Mouse (Mus musculus) CD4-positive, CD25-positive, alpha-beta regulatory T cell, adult 4 months (primary cell): ENCODE measurements around the gene Ercc1. TPM values are rescaled to one million over a fixed set of nuclear protein-coding genes. Genes with fewer than 3 reads are reported as not detected.

Experiments
- ATAC-seq: one replicate; pipeline ENCODE4 v1.8.0; 2017
- polyA plus RNA-seq, 2 experiments: library from polyadenylated mRNA; unstranded; fragments of 100-300 nt; shearing (Covaris generic); gene quantifications; one replicate each; pipeline ENCODE4 v1.2.1; 2017

Gene Ercc1
- polyA plus RNA-seq, 2 experiments from 2014 or later: 71.2 to 78.1 TPM

DNA sequence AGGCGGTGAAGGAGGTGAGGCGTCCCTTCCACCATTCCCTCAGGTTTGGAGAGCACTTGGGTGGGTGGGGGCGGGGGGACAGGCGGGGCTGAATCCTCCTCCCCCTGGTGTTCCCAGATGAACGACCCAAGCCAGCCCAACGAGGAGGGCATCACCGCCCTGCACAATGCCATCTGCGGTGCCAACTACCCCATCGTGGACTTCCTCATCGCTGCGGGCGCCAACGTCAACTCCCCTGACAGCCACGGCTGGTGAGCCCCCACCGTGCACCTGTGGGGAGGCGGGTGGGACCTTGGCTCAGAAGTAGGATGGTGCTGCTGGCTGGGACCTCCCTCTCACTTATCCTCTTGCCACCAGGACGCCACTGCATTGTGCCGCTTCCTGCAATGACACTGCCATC is 30.8 kb downstream of the Ercc1 start:
- no peak for ATAC-seq

- no peak for ATAC-seq
Measured at GRCm38 (mm10) chr7:19376019-19376418, 31.4 kb downstream of the Ercc1 start.

DNA sequence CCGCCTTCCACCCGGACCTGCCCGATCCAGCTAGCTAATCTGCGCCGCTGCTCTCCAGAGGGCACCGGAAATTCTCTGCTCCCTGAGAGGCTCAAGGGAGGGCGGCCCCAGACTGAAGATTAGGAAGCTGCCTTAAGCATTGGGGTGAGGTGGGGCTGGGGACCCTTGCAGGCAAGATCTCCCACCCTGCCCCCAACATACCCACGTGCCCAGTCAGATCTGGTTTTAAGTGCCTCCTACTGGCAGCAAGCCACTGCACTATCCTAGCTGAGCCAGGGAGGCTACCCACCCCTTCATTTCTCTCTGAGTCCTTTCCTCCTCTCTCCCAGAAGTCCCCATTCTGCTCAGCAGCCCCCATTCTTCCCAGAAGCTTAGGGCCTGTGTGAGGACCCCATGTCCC is 33.5 kb downstream of the Ercc1 start:
- no peak for ATAC-seq

DNA sequence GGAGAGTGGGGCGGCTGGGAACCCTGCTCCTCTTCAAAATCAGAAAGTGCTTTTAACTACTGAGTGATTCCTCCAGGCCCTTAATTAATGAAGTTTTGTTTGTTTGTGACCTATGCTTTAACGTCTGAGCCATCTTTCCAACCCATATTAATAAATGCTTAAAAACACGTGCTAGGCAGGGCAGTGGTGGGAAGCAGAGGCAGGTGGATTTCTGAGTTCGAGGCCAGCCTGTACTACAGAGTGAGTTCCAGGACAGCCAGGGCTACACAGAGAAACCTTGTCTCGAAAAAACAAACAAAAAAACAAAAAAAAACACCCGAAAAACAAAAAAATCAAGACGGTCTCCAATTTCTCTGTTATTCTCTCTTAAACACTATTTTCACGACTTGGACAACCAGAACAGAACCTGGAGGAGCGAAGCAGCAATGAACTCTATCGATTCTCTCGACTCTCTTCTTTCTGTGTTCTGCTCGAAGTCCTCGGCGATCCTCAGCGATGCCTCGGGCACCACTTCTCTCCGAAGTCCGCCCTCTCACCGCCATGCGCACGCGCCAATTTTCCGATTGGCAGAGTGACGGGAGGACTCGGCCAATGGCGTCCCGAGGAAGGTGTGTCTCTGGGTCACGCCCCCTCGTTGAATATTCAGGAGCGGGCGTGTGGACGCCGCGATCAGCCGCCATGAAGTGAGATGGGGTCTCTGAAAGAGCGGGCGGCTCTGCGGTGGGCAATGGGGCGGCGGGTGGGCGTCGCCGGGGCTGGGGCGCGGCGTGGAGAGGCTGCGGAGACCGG is 37.0 kb downstream of the Ercc1 start, which contains the start of gene Ercc2:
Gene Ercc2 (plus strand): TSS at position 634 of the 789 bp plus-strand sequence.
- peak; percentile 100 for ATAC-seq

DNA sequence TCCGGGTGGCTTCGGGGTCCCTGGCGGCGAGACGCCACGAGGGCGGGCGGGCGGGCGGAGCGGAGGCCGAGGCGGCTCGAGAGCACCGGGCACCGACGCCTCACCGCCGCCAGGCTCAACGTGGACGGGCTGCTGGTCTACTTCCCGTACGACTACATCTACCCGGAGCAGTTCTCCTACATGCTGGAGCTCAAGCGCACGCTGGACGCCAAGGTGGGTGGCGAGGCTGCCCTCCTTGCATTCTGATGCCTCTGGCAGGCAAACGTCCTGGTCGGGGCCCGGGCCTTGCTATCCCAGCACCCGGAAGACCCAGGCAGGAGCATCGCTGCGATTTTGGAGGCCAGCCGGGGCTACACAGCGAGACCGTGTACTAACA is 37.6 kb downstream of the Ercc1 start:
- ATAC-seq: no peak

DNA sequence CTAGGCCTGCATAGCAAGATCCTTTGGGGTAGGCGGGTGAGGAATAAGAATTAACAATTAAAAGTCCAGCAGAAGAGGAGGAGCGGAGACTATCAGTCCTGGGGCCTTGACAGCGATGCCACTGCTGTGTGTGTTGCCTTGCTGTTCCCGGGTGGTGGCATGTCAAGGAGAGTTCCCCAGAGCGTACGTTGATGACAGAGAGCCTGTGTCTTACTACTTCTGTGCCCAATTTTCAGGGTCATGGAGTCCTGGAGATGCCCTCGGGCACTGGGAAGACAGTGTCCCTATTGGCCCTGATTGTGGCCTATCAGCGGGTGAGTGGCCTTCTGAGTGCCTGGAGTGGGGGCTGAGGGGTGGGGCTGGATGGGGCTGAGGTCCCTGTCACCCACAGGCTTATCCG is 39.1 kb downstream of the Ercc1 start:
- ATAC-seq: no peak

- no peak for ATAC-seq
Measured at GRCm38 (mm10) chr7:19388699-19389413, 44.3 kb downstream of the Ercc1 start.

- no peak for ATAC-seq
Measured at GRCm38 (mm10) chr7:19394484-19394883, 49.9 kb downstream of the Ercc1 start.

- ATAC-seq: peak; percentile 75
Measured at GRCm38 (mm10) chr7:19399496-19400280, 55.1 kb downstream of the Ercc1 start.

GRCm38 (mm10) chr7:19400946-19401345 is 56.4 kb downstream of the Ercc1 start:
- no peak for ATAC-seq

DNA sequence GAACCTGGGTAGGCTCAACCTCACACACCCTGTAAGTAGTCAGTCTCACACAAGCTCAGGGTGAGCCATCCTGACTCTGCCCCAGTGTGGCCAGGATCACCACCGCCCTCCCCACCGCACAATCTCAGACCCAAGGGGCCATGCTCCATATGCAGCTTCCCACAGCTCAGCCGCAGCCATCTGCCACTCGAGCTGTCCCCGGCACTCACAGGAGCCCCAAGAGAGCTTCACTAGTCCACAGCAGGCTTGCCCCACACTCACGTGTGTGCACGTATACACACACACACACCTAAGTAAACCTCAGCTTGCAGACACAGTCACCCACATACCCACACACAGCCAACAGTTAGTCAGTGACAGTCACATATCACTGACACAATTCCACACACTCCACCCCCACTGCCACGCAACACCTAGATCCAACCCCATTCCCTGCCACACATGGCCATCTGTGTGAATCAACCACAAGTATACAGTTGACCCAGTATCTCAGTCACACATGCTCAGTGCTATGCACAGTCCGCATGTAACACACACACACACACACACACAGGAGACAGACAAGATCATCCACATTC is 58.0 kb downstream of the Ercc1 start:
- no peak for ATAC-seq

DNA sequence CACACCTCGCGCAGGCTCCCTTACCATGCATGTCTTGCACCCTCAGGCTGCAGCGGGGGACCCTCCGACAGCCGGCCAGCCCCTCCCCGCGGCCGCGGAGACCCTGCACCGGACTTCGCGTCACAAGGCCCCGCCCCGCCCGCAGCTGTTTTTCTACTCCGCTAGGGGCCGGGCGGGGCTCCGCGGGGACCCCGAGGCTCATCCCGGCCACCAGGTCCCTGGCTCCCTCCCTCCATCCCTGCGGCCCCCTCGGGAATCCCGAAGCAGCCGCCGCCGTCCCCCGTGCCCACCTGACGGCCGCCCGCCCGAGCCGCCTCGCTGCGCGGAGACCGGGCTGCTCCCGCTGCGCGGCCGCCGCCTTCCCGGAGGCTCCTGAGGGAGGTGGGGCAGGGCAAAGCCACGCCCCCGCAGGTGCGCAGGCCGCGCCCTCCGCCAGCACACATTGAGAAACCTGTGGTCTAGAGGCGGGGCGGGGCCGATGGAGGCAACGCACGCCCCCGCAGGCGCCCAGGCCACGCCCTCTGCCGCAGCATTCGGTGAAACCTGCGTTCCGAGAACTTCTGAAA is 59.2 kb downstream of the Ercc1 start, which contains the start of gene Klc3:
Gene Klc3 (minus strand): TSS at position 374 of the 566 bp plus-strand sequence.
- peak; percentile 78 for ATAC-seq

DNA sequence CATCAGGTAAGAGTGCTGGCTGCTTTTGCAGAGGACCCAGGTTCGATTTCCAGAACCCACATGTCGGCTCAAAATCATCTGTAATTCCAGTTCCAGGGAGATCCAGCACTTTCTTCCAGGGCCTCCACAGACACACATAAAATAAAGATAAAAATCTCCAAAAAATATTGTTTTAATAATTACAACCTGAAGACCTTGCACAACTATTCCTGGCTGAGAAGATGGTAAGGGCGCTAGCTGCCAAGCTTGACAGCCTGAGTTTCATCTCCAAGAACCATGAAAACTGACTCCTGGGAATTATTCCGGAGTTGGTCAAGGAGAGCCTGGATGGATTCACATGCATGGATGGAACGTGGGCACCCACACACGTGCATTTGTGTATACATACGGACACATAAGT is 59.9 kb downstream of the Ercc1 start, which contains the start of gene Ckm:
Gene Ckm (plus strand): TSS at position 301 of the 400 bp plus-strand sequence.
- ATAC-seq: no peak

DNA sequence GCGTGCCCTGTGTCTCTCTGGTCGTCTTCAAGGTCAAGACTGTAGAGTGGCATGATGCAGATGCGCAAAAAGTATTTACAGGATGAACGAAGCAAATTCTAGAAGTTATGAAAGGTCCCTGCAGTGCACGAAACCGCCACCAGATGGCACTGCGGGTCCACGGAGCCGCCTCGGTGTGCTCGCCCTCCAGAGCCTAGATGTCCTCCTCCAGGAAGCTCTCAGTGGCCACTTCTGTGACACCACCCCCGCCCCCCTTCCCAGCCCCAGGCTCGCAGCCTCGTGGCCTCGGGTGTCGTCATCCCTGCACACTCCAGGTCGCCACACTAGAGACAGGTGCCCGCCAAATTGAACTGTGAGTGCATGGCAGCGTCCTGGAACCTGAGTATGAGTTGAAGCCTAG is 60.8 kb downstream of the Ercc1 start:
- peak; percentile 74 for ATAC-seq

Other genes starting within 250 kb of the Ercc1 start
- gene Gm4969, start 226.4 kb upstream of the Ercc1 start, polyA plus RNA-seq: not detected
- 10 to 100 TPM; 23.1 to 29.0 TPM for gene Fbxo46, start 224.9 kb upstream of the Ercc1 start, polyA plus RNA-seq
- gene Qpctl, start 195.5 kb upstream of the Ercc1 start, polyA plus RNA-seq: 10 to 100 TPM in 1 of 2 experiments, 1 to 10 TPM in 1; 9.1 to 17.8 TPM
- 10 to 100 TPM; 63.0 to 77.3 TPM for gene Snrpd2, start 195.1 kb upstream of the Ercc1 start, polyA plus RNA-seq
- gene Gipr, start 178.7 kb upstream of the Ercc1 start, polyA plus RNA-seq: not detected
- gene Eml2, start 168.4 kb upstream of the Ercc1 start, polyA plus RNA-seq: 10 to 100 TPM in 1 of 2 experiments, 1 to 10 TPM in 1; 10.0 to 30.1 TPM
- under 1 TPM in 1 of 2 experiments, not detected in 1; 0.11 TPM for gene Gpr4, start 132.2 kb upstream of the Ercc1 start, polyA plus RNA-seq
- gene Opa3, start 116.4 kb upstream of the Ercc1 start, polyA plus RNA-seq: 10 to 100 TPM; 15.2 to 24.0 TPM
- 100 to 1,000 TPM in 1 of 2 experiments, 10 to 100 TPM in 1; 52.3 to 109 TPM for gene Vasp, start 73.0 kb upstream of the Ercc1 start, polyA plus RNA-seq
- 1 to 10 TPM; 1.7 to 2.1 TPM for gene Ppm1n, start 64.7 kb upstream of the Ercc1 start, polyA plus RNA-seq
- gene Rtn2, start 62.2 kb upstream of the Ercc1 start, polyA plus RNA-seq: not detected
- gene Fosb, start 34.7 kb upstream of the Ercc1 start, polyA plus RNA-seq: 1 to 10 TPM in 1 of 2 experiments, under 1 TPM in 1; 0.35 to 2.7 TPM
- gene Cd3eap, start 14.7 kb downstream of the Ercc1 start, polyA plus RNA-seq: 10 to 100 TPM; 15.8 to 17.6 TPM
- gene Ppp1r13l, start 15.0 kb downstream of the Ercc1 start, polyA plus RNA-seq: not detected
- 10 to 100 TPM; 10.1 to 11.6 TPM for gene Ercc2, start 37.2 kb downstream of the Ercc1 start, polyA plus RNA-seq
- gene Klc3, start 59.3 kb downstream of the Ercc1 start, polyA plus RNA-seq: 1 to 10 TPM; 2.6 to 3.3 TPM
- gene Ckm, start 60.0 kb downstream of the Ercc1 start, polyA plus RNA-seq: not detected
- gene Mark4, start 114.0 kb downstream of the Ercc1 start, polyA plus RNA-seq: 1 to 10 TPM in 1 of 2 experiments, under 1 TPM in 1; 0.91 to 1.3 TPM
- not detected for gene Exoc3l2, start 118.6 kb downstream of the Ercc1 start, polyA plus RNA-seq
- under 1 TPM; 0.37 to 0.86 TPM for gene Bloc1s3, start 163.6 kb downstream of the Ercc1 start, polyA plus RNA-seq
- 10 to 100 TPM; 45.8 to 50.7 TPM for gene Trappc6a, start 163.6 kb downstream of the Ercc1 start, polyA plus RNA-seq
- not detected for gene Nkpd1, start 173.1 kb downstream of the Ercc1 start, polyA plus RNA-seq
- 1 to 10 TPM; 1.9 to 2.8 TPM for gene Ppp1r37, start 218.3 kb downstream of the Ercc1 start, polyA plus RNA-seq
- gene Zfp296, start 232.5 kb downstream of the Ercc1 start, polyA plus RNA-seq: 1 to 10 TPM; 1.7 to 1.9 TPM
- 100 to 1,000 TPM in 1 of 2 experiments, 10 to 100 TPM in 1; 91.0 to 100 TPM for gene Gemin7, start 232.8 kb downstream of the Ercc1 start, polyA plus RNA-seq